Mouse (Mus musculus): ENCODE results near the gene Gm20458. TPM values are rescaled to one million over a fixed set of nuclear protein-coding genes. Genes with fewer than 3 reads are reported as not detected.

Gene Gm20458
- 4.3 and 26.7 TPM in 2 replicates for polyA plus RNA-seq (2021; fragmentation: Nextera tagmentation)
- long read RNA-seq, experiment 1, partial matches to known transcripts, result 21 of 61 reads
- long read RNA-seq, experiment 1, other reads (novel, unspliced or antisense), result 40 of 61 reads
- long read RNA-seq, experiment 2, partial matches to known transcripts, result 10 of 21 reads
- long read RNA-seq, experiment 2, other reads (novel, unspliced or antisense), result 10 of 21 reads

DNA sequence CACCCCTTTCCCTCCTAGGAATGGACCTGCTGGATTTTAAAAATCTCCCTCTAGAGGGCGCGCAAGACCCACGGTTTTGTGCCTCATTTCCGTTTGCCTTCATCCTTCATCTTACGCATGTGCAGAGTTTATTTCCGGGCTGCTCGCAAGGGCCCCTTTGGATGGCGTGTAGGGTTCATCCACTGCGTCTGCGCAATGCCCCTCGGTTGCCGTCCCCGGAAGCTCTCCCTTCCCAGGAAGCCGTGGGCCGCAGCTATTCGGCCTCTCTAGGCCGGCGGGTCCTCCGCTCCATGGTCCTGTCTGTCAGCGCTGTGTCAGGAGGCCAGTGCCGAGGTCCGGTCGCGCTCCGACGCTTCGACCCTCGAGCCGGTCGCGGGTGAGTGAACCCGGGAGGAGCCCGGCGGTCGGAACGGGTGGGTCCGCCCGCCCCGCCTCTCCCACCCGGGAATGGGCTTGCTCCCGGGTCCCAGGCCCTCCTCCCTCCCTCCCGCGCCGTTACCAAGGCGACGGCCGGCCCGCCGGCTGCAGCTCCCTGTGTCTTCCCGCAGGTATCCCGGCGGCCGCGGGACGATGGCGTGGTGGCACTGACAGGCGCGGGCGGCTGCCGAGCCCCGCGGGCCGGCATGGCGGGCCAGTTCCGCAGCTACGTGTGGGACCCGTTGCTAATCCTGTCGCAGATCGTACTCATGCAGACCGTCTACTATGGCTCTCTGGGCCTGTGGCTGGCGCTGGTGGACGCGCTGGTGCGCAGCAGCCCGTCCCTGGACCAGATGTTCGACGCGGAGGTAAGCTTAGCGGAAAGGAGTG lies at the start of gene Gm20458:
TSS of gene Gm20458 (plus strand) at position 223 of the 807 bp plus-strand sequence.

GRCm38 (mm10) chr2:164443460-164444000 lies 17.2 kb upstream of the Gm20458 start, which contains the start of gene Sdc4:
TSS of gene Sdc4 (minus strand) at chr2:164443887.

GRCm38 (mm10) chr2:164456864-164457300 lies 3.9 kb upstream of the Gm20458 start, which contains the start of gene Sys1:
TSS of gene Sys1 (plus strand) at chr2:164456964.

DNA sequence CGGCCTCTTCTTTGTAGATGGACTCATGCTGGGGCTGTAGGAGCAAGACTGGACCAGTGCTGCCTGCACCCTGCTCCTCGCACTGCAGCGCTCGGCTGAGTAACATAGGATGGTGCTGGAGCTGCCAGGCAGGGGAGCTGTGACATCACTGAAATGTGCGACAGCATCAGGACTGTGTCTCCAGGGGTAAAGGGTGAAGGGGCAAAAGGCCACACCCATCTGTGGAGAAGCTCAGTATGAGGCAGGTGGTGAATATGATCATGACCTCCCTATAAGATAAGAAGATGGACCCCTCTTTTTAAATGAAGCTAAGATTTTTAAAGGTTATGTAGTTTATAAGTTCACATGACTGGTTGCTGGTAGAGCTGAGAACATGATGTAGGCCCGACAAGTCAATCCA lies 12.9 kb downstream of the Gm20458 start, which contains the start of gene Trp53tg5:
TSS of gene Trp53tg5 (minus strand) at position 101 of the 400 bp plus-strand sequence.

GRCm38 (mm10) chr2:164485681-164486257 lies 25.0 kb downstream of the Gm20458 start, which contains the start of gene Dbndd2:
TSS of gene Dbndd2 (plus strand) at chr2:164486106.

DNA sequence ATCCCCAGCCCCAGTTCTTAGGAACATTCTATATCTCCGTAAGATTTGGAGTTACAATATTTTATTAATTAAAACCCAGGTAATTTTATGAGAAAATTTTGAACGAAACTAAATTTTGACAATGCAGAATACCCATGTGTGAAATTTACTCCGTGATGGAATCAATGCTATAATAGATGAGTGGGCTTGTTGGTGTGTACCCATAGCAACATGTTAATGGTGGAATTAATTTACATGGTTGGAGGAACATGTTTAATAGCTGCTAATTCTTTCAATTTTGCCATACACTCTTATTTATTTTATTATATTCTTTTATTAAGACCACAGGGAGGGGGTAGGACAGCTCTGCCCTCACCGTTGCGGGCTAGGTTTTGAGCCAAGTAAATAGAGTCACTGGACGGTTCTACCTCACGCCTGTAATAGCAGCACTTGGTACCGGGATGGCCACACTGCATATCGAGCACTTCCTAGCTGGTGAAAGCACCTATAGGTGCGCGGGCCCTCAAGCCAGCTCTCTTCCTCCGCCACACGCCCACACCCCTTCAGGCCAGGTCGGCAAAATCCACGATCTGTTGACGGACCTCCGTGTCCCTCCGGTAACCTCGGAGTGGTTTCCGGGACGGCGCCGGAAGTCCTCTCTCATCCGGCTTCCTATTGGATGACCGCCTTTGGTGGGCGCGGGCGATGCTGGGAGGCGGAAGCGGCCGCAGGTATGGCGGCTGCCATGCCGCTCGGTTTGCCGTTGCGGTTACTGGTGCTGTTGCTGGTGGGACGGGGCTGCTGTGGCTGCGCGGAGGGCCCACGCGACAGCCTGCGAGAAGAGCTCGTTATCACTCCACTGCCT lies 36.3 kb downstream of the Gm20458 start, which contains the start of gene Pigt:
TSS of gene Pigt (plus strand) at position 674 of the 844 bp plus-strand sequence.

Other genes starting within 250 kb of the Gm20458 start
- not detected in 2 replicates for gene Wfdc15b, start 239.3 kb upstream of the Gm20458 start, polyA plus RNA-seq (2021; fragmentation: Nextera tagmentation)
- gene Svs2, start 222.5 kb upstream of the Gm20458 start, polyA plus RNA-seq (2021; fragmentation: Nextera tagmentation), result not detected in 2 replicates
- not detected in 2 replicates for gene Svs3b, start 204.3 kb upstream of the Gm20458 start, polyA plus RNA-seq (2021; fragmentation: Nextera tagmentation)
- gene Svs4, start 182.5 kb upstream of the Gm20458 start, polyA plus RNA-seq (2021; fragmentation: Nextera tagmentation), result not detected in 2 replicates
- gene Svs3a, start 171.7 kb upstream of the Gm20458 start, polyA plus RNA-seq (2021; fragmentation: Nextera tagmentation), result not detected in 2 replicates
- not detected in 2 replicates for gene Svs6, start 144.2 kb upstream of the Gm20458 start, polyA plus RNA-seq (2021; fragmentation: Nextera tagmentation)
- gene Svs5, start 128.2 kb upstream of the Gm20458 start, polyA plus RNA-seq (2021; fragmentation: Nextera tagmentation), result not detected in 2 replicates
- 0.40 TPM in 1 of 2 replicates, not detected in the other for gene Slpi, start 71.9 kb upstream of the Gm20458 start, polyA plus RNA-seq (2021; fragmentation: Nextera tagmentation)
- 0.16 and 0.23 TPM in 2 replicates for gene Rbpjl, start 57.8 kb upstream of the Gm20458 start, polyA plus RNA-seq (2021; fragmentation: Nextera tagmentation)
- gene Matn4, start 55.8 kb upstream of the Gm20458 start, polyA plus RNA-seq (2021; fragmentation: Nextera tagmentation), result 3.8 and 3.9 TPM in 2 replicates
- gene Sdc4, start 17.1 kb upstream of the Gm20458 start, polyA plus RNA-seq (2021; fragmentation: Nextera tagmentation), result 156 and 202 TPM in 2 replicates
- 99.5 and 102 TPM in 2 replicates for gene Sys1, start 4.0 kb upstream of the Gm20458 start, polyA plus RNA-seq (2021; fragmentation: Nextera tagmentation)
- not detected in 2 replicates for gene Trp53tg5, start 12.8 kb downstream of the Gm20458 start, polyA plus RNA-seq (2021; fragmentation: Nextera tagmentation)
- gene Dbndd2, start 25.1 kb downstream of the Gm20458 start, polyA plus RNA-seq (2021; fragmentation: Nextera tagmentation), result 233 and 239 TPM in 2 replicates
- gene Pigt, start 36.6 kb downstream of the Gm20458 start, polyA plus RNA-seq (2021; fragmentation: Nextera tagmentation), result 43.3 and 44.2 TPM in 2 replicates
- 0.25 and 0.31 TPM in 2 replicates for gene Wfdc2, start 101.4 kb downstream of the Gm20458 start, polyA plus RNA-seq (2021; fragmentation: Nextera tagmentation)
- gene Spint3, start 112.5 kb downstream of the Gm20458 start, polyA plus RNA-seq (2021; fragmentation: Nextera tagmentation), result not detected in 2 replicates
- not detected in 2 replicates for gene Wfdc6a, start 124.5 kb downstream of the Gm20458 start, polyA plus RNA-seq (2021; fragmentation: Nextera tagmentation)
- not detected in 2 replicates for gene Eppin, start 132.6 kb downstream of the Gm20458 start, polyA plus RNA-seq (2021; fragmentation: Nextera tagmentation)
- gene Wfdc6b, start 152.6 kb downstream of the Gm20458 start, polyA plus RNA-seq (2021; fragmentation: Nextera tagmentation), result not detected in 2 replicates
- not detected in 2 replicates for gene Wfdc8, start 152.7 kb downstream of the Gm20458 start, polyA plus RNA-seq (2021; fragmentation: Nextera tagmentation)
- gene Wfdc16, start 177.8 kb downstream of the Gm20458 start, polyA plus RNA-seq (2021; fragmentation: Nextera tagmentation), result not detected in 2 replicates
- not detected in 2 replicates for gene Wfdc10, start 195.1 kb downstream of the Gm20458 start, polyA plus RNA-seq (2021; fragmentation: Nextera tagmentation)
- not detected in 2 replicates for gene Wfdc9, start 195.6 kb downstream of the Gm20458 start, polyA plus RNA-seq (2021; fragmentation: Nextera tagmentation)
- gene Wfdc11, start 213.1 kb downstream of the Gm20458 start, polyA plus RNA-seq (2021; fragmentation: Nextera tagmentation), result not detected in 2 replicates
- not detected in 2 replicates for gene Wfdc13, start 224.1 kb downstream of the Gm20458 start, polyA plus RNA-seq (2021; fragmentation: Nextera tagmentation)
- not detected in 2 replicates for gene Spint4, start 237.5 kb downstream of the Gm20458 start, polyA plus RNA-seq (2021; fragmentation: Nextera tagmentation)